ENCODE assay signal across 7 mouse cellular contexts in the genomic region with DNA sequence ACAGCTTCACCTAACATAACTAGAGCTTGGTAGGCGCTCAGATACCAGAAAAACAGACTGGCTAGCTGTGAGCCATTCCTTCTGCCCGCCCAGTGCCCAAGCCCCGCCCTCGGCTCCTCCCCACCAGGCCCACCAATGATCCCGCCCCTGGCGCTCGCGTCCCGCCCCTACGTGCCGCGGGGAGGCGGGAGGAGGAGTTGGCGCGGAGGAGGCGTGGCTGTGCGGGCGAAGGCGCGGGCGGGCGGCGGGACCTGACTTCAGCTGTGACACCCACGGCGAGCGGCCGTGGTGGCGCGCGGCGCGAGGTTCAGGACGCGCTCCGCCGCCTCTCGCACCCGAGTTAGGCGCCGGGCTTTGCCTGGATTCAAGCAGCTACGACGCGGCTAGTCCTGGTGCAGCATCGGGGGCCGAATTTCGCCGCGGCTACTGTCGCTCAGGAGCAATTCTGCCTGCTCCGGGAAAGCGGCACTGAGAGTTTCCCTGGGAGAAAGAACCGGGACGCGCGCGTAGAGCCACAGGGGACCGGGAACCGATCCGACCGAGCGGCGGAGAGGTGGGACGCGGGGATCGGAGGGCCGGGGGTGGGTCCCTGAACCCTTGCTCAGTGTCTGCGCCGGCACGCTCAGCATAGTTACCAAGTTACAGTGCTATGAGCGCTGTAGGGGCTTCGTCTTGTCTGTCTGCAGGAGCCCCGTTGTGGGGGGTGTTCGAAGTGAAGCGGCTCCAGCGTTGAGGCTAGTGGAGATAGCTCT. TPM values are rescaled to one million over a fixed set of nuclear protein-coding genes. Genes with fewer than 3 reads are reported as not detected.
DNase-seq lines count a peak whose midpoint lies in the region; ATAC-seq and TF ChIP-seq lines count a peak whose summit lies in the region.

TSS of gene Eepd1 (plus strand) at position 204 of the 752 bp plus-strand sequence.

- H3K9ac ChIP-seq in embryonic facial prominence, embryonic 12.5 days: peak within 1 kb of the TSS; percentile 70
- H3K9ac ChIP-seq in limb, embryonic 12.5 days (replicated peaks): peak within 1 kb of the TSS; percentile 74
- H3K9ac ChIP-seq in midbrain, embryonic 15.5 days: peak within 1 kb of the TSS; percentile 67

- peak within 1 kb of the TSS; percentile 74 for H3K4me2 ChIP-seq in embryonic facial prominence, embryonic 12.5 days (replicated peaks)
- peak within 1 kb of the TSS; percentile 72 for H3K4me2 ChIP-seq in limb, embryonic 12.5 days
- H3K4me2 ChIP-seq in midbrain, embryonic 15.5 days: peak within 1 kb of the TSS; percentile 91

- TF ChIP-seq CTCF in kidney, adult 2 months (conservative IDR thresholded peaks at IDR 0.05; ENCODE audit: insufficient read depth, insufficient read length, low read depth, low read length): no peak
- TF ChIP-seq CTCF in spleen, adult 2 months (IDR thresholded peaks at IDR 0.05; ENCODE audit: extremely low read depth, insufficient read depth, insufficient read length, insufficient replicate concordance): no peak

- H3K27ac ChIP-seq in embryonic facial prominence, embryonic 12.5 days: peak within 1 kb of the TSS; percentile 74
- H3K27ac ChIP-seq in kidney, adult 2 months (ENCODE audit: insufficient read depth, low read depth, low read length): no peak within 1 kb of the TSS
- H3K27ac ChIP-seq in limb, embryonic 12.5 days: peak within 1 kb of the TSS; percentile 59; the same call in 1 of the 2 replicates
- H3K27ac ChIP-seq in midbrain, embryonic 15.5 days: peak within 1 kb of the TSS; percentile 65
- H3K27ac ChIP-seq in spleen, adult 2 months (ENCODE audit: insufficient read depth, low read length): no peak within 1 kb of the TSS

- H3K4me1 ChIP-seq in embryonic facial prominence, embryonic 12.5 days: peaks cover 37% of the 10 kb centered on the region
- no peaks in the 10 kb centered on the region for H3K4me1 ChIP-seq in kidney, adult 2 months (ENCODE audit: control insufficient read depth, insufficient read depth, low read length)
- H3K4me1 ChIP-seq in limb, embryonic 12.5 days (replicated peaks): peaks cover 43% of the 10 kb centered on the region
- H3K4me1 ChIP-seq in midbrain, embryonic 15.5 days: peaks cover 13% of the 10 kb centered on the region; the same call in 1 of the 2 replicates
- H3K4me1 ChIP-seq in spleen, adult 2 months (ENCODE audit: control insufficient read depth, insufficient read depth, insufficient read length): no peaks in the 10 kb centered on the region; the same call in 1 of the 2 replicates

- no peaks in the 10 kb centered on the region for H3K9me3 ChIP-seq in embryonic facial prominence, embryonic 12.5 days
- no peaks in the 10 kb centered on the region for H3K9me3 ChIP-seq in limb, embryonic 12.5 days
- no peaks in the 10 kb centered on the region for H3K9me3 ChIP-seq in midbrain, embryonic 15.5 days

- no peaks in the 10 kb centered on the region for H3K27me3 ChIP-seq in embryonic facial prominence, embryonic 12.5 days
- no peaks in the 10 kb centered on the region for H3K27me3 ChIP-seq in kidney, adult 2 months (replicated peaks; ENCODE audit: control insufficient read depth, insufficient read depth, low read length)
- H3K27me3 ChIP-seq in limb, embryonic 12.5 days: no peaks in the 10 kb centered on the region
- H3K27me3 ChIP-seq in midbrain, embryonic 15.5 days (replicated peaks): 0 out of 2 replicates have a peak, but pooled peaks cover 5% of the 10 kb centered on the region
- H3K27me3 ChIP-seq in spleen, adult 2 months (ENCODE audit: control insufficient read depth, insufficient read depth, low read length): no peaks in the 10 kb centered on the region

- TF ChIP-seq POLR2A in kidney, adult 2 months (IDR thresholded peaks at IDR 0.05; ENCODE audit: low read depth, low read length): no peak
- TF ChIP-seq POLR2A in spleen, adult 2 months (IDR thresholded peaks at IDR 0.05; ENCODE audit: low read depth, low read length): peak; percentile 22; the same call in 1 of the 2 replicates

- peak; percentile 92 for ATAC-seq in embryonic facial prominence, embryonic 12.5 days (ENCODE audit: insufficient number of reproducible peaks, insufficient read depth, low FRiP score, low TSS enrichment)
- peak; percentile 94 for ATAC-seq in limb, embryonic 12.5 days (ENCODE audit: insufficient number of reproducible peaks, insufficient read depth, low FRiP score, low TSS enrichment, low read depth)
- ATAC-seq in midbrain, embryonic 15.5 days (replicated peaks): peak; percentile 99

- no peaks in the 10 kb centered on the region for H3K36me3 ChIP-seq in embryonic facial prominence, embryonic 12.5 days
- no peaks in the 10 kb centered on the region for H3K36me3 ChIP-seq in kidney, adult 2 months (ENCODE audit: control insufficient read depth, insufficient read depth, low read length)
- H3K36me3 ChIP-seq in limb, embryonic 12.5 days: no peaks in the 10 kb centered on the region
- no peaks in the 10 kb centered on the region for H3K36me3 ChIP-seq in midbrain, embryonic 15.5 days (replicated peaks)
- H3K36me3 ChIP-seq in spleen, adult 2 months (ENCODE audit: control insufficient read depth, insufficient read depth, low read length): no peaks in the 10 kb centered on the region

- under 1% methylated on average over 75 of the region's 75 CpGs for WGBS in embryonic facial prominence, embryonic 12.5 days
- 1% methylated on average over 75 of the region's 75 CpGs for WGBS in kidney, adult 2 months
- WGBS in limb, embryonic 12.5 days: under 1% methylated on average over 70 of the region's 75 CpGs
- under 1% methylated on average over 75 of the region's 75 CpGs for WGBS in midbrain, embryonic 15.5 days
- 1% methylated on average over 71 of the region's 75 CpGs for WGBS in spleen, adult 2 months

- DNase-seq in adrenal gland, postnatal 25 days: peak; percentile 99
- peak; percentile 97 to 98 for DNase-seq in heart, adult 18-20 months
- DNase-seq in kidney, adult 2 months: peak; percentile 97
- DNase-seq in spleen, adult 2 months (ENCODE audit: low read depth in 1 of 2, low spot score in 2 of 2): peak; percentile 75 to 92

- H3K4me3 ChIP-seq in embryonic facial prominence, embryonic 12.5 days: peak within 1 kb of the TSS; percentile 70
- H3K4me3 ChIP-seq in kidney, adult 2 months (ENCODE audit: insufficient read depth, low read depth, low read length): peak within 1 kb of the TSS; percentile 96
- H3K4me3 ChIP-seq in limb, embryonic 12.5 days (replicated peaks): peak within 1 kb of the TSS; percentile 72
- peak within 1 kb of the TSS; percentile 65 for H3K4me3 ChIP-seq in midbrain, embryonic 15.5 days
- H3K4me3 ChIP-seq in spleen, adult 2 months (ENCODE audit: extremely low read depth, insufficient read depth, insufficient read length): peak within 1 kb of the TSS; percentile 65; the same call in 1 of the 2 replicates

RNA-seq across cellular contexts. Expression of gene Eepd1, which starts in this region (rescaled TPM):
- 42.0 and 53.9 TPM in 2 replicates for total RNA-seq in adrenal gland, postnatal 25 days (2021)
- polyA plus RNA-seq in embryonic facial prominence, embryonic 12.5 days (2016; fragmentation: Nextera tagmentation; extraction: Ambion mirVana): 19.7 and 22.0 TPM in 2 replicates
- total RNA-seq in heart, adult 18-20 months (2021): 10 to 100 TPM; 21.5 to 25.5 TPM
- polyA plus RNA-seq in kidney, adult 2 months (2012; rRNA removed): 4.3 and 4.8 TPM in 2 replicates
- polyA plus RNA-seq in limb, embryonic 12.5 days (2016; fragmentation: Nextera tagmentation; extraction: Ambion mirVana): 24.1 and 24.3 TPM in 2 replicates
- 9.4 and 10.8 TPM in 2 replicates for polyA plus RNA-seq in midbrain, embryonic 15.5 days (2015; fragmentation: Nextera tagmentation; extraction: Ambion mirVana)
- 2.7 TPM in 2 replicates for polyA plus RNA-seq in spleen, adult 2 months (2012; rRNA removed)

Comparison
In these comparisons a context has a peak if more than half of its experiments do, and no peak if none do; other contexts are left out.
1. H3K27ac ChIP-seq: peak in embryonic facial prominence, embryonic 12.5 days (single experiment), limb, embryonic 12.5 days (single experiment) and midbrain, embryonic 15.5 days (single experiment); none in kidney, adult 2 months (single experiment) and spleen, adult 2 months (single experiment).
2. Peak in every context shown above with its lines, with median percentiles within 50 percentile points of each other: DNase-seq, ATAC-seq, H3K4me2 ChIP-seq, H3K4me3 ChIP-seq and H3K9ac ChIP-seq.